Mouse (Mus musculus) liver, embryonic 13.5 days (tissue): ENCODE measurements at regions not wholly inside any gene's neighbourhood (a gene's known extent, or its start where the extent isn't known, plus 50 kb on each side); places are given as distances from the start of the nearest gene placed in this dataset.

Experiments
- ATAC-seq: fragments of 200-750 bp; cut with Nextera tagmentation; 2 replicates; pipeline ENCODE4 v1.8.0; 2017; ENCODE audit warnings: low read depth, mild to moderate bottlenecking, moderate number of reproducible peaks, moderate library complexity
- DNase-seq: peaks from one replicate; pipeline ENCODE4 v3.0.0; 2022
- H3K27ac ChIP-seq: fragments of 300-500 bp; sonication (generic); 2 replicates; pipeline ENCODE4 v1.5.1; 2015; ENCODE audit warnings: moderate library complexity, mild to moderate bottlenecking, inconsistent platforms
- H3K27me3 ChIP-seq: fragments of 300-500 bp; sonication (generic); 2 replicates; pipeline ENCODE4 v1.6.1; 2015; ENCODE audit warnings: mild to moderate bottlenecking, inconsistent platforms
- H3K36me3 ChIP-seq: fragments of 300-500 bp; sonication (generic); 2 replicates; pipeline ENCODE4 v1.6.1; 2015; ENCODE audit warnings: mild to moderate bottlenecking, inconsistent platforms
- H3K4me1 ChIP-seq: fragments of 300-500 bp; sonication (generic); replicated peaks from 2 replicates; pipeline ENCODE4 v1.6.1; 2015; ENCODE audit warnings: inconsistent platforms
- H3K4me2 ChIP-seq: fragments of 300-500 bp; sonication (generic); 2 replicates; pipeline ENCODE4 v1.6.1; 2015; ENCODE audit warnings: inconsistent platforms, mild to moderate bottlenecking, moderate library complexity
- H3K4me3 ChIP-seq: fragments of 300-500 bp; sonication (generic); replicated peaks from 2 replicates; pipeline ENCODE4 v1.5.1; 2015; ENCODE audit warnings: mild to moderate bottlenecking, inconsistent platforms
- H3K9ac ChIP-seq: fragments of 300-500 bp; sonication (generic); 2 replicates; pipeline ENCODE4 v1.6.1; 2015; ENCODE audit warnings: mild to moderate bottlenecking, inconsistent platforms
- H3K9me3 ChIP-seq: fragments of 300-500 bp; sonication (generic); replicated peaks from 2 replicates; pipeline ENCODE4 v1.6.1; 2016; ENCODE audit warnings: inconsistent platforms
- WGBS: fragments of 180-500 bp; shearing (Covaris S2); methylation state at CpG from one replicate; pipeline ENCODE4 v1.1.7; 2015; ENCODE audit not compliant: insufficient replicate concordance; 5-methylcytosine and 5-hydroxymethylcytosine counted together

DNA sequence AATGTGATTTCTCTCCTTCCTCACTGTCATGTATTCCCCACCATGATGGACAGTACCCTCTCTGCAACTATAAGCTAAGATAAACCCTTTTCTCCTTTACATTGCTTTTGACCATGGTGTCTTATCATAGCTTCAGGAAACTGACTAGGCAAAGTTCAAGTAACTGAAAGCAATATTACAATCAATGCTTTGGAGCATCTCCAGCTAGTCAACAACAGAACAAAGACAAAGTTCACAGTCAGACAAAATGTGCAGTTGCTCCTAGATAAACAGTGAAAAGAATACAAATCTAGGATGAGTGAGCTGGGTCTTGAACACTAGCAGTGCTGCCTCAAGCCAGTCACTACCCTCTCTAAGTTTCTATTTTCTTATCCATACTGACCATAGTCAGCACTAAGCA lies 100.2 kb upstream of the Dynlrb2 start:
- no peaks in the 10 kb centered on the region for H3K4me1 ChIP-seq
- no peak for DNase-seq
- no peak overlapping the region for H3K4me2 ChIP-seq
- H3K4me3 ChIP-seq: no peak overlapping the region
- H3K9ac ChIP-seq: no peak overlapping the region
- no peaks in the 10 kb centered on the region for H3K27me3 ChIP-seq
- no peak overlapping the region for H3K27ac ChIP-seq
- H3K36me3 ChIP-seq: no peaks in the 10 kb centered on the region
- ATAC-seq: no peak
- no peaks in the 10 kb centered on the region for H3K9me3 ChIP-seq

DNA sequence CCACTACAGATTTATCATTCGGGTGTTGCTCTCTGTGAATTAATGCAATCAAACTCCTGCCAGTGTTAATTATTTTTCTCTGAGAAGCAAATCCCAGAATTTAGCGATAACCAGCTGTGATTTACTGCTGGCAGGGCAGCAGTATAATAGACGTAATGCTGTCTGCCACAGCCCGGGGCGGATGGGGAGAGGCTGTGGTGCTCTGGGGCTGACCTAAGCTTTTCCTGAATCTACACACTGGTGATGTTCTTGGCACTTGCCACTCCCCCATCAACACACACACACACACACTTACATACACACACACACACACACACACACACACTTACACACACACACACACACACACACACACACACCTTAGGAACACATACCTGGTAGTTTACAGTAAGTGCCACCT lies 101.4 kb upstream of the Dynlrb2 start:
- no peaks in the 10 kb centered on the region for H3K4me1 ChIP-seq
- H3K27ac ChIP-seq: no peak overlapping the region
- H3K27me3 ChIP-seq: no peaks in the 10 kb centered on the region
- ATAC-seq (no peak), DNase-seq (no peak)
- H3K9ac ChIP-seq: no peak overlapping the region
- no peaks in the 10 kb centered on the region for H3K9me3 ChIP-seq
- H3K4me3 ChIP-seq: no peak overlapping the region
- WGBS: 63% methylated on average over 5 of the region's 5 CpGs
- H3K36me3 ChIP-seq: no peaks in the 10 kb centered on the region
- no peak overlapping the region for H3K4me2 ChIP-seq

DNA sequence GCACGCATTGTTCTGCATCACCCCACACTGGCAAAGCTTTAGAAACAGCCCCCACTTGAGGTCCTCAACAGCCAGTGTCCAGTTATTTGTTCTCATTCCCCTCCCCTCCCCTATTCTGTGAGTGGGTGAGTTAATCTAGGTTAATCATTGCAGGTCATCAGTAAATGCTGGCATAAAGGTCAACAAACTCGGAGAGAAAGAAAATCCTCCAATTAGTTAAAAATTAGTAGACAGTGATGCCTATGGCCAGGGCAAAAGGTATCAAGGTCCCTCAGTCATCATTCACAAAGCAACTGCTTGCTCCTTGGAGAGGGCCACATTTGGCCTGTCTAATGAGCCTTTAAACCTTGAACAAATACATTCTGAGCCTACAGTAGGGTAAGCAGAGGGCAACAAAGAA lies 105.3 kb upstream of the Dynlrb2 start:
- H3K27me3 ChIP-seq: no peaks in the 10 kb centered on the region
- no peak overlapping the region for H3K27ac ChIP-seq
- WGBS: 64% methylated on average over 2 of the region's 2 CpGs
- no peak for ATAC-seq
- no peaks in the 10 kb centered on the region for H3K9me3 ChIP-seq
- H3K4me1 ChIP-seq: no peaks in the 10 kb centered on the region
- DNase-seq: no peak
- H3K36me3 ChIP-seq: no peaks in the 10 kb centered on the region
- no peak overlapping the region for H3K4me2 ChIP-seq
- H3K9ac ChIP-seq: no peak overlapping the region
- no peak overlapping the region for H3K4me3 ChIP-seq

DNA sequence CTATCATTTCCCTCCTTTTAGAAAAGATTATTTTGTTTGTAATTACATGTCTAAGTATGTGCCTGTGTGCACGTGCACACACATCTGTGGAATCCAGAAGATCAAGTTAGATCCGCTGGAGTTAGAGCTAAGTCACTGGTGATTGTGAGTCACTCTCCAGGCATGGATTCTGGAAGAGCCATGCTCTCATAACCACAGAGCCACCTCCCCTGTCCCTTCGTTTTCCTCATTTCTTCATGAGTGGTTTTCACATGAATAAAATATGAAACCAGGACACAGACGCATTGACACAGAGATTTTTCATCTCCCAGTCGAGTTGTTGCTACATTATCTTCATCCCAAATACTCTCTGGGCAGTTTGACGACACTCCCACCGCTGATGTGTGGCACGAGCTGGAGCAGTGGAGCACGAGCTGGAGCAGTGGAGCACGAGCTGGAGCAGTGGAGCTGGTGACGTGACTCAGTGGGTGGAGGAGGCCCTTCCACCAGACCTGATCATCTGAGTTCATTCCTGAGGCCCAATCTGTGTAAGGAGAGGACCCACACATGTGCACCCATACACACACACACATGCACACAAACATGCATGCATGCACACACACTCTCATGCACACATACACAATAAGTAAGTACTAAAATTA lies 106.1 kb upstream of the Dynlrb2 start:
- no peak overlapping the region for H3K4me2 ChIP-seq
- no peaks in the 10 kb centered on the region for H3K4me1 ChIP-seq
- no peak overlapping the region for H3K4me3 ChIP-seq
- H3K27ac ChIP-seq: no peak overlapping the region
- H3K9me3 ChIP-seq: no peaks in the 10 kb centered on the region
- H3K36me3 ChIP-seq: no peaks in the 10 kb centered on the region
- 62% methylated on average over 11 of the region's 11 CpGs for WGBS
- no peaks in the 10 kb centered on the region for H3K27me3 ChIP-seq
- ATAC-seq: no peak
- no peak for DNase-seq
- no peak overlapping the region for H3K9ac ChIP-seq

GRCm38 (mm10) chr8:116385193-116385955 lies 119.4 kb upstream of the Dynlrb2 start:
- WGBS: 83% methylated on average over 23 of the region's 23 CpGs
- H3K9ac ChIP-seq: no peak overlapping the region
- no peak overlapping the region for H3K27ac ChIP-seq
- no peaks in the 10 kb centered on the region for H3K36me3 ChIP-seq
- no peak overlapping the region for H3K4me2 ChIP-seq
- H3K27me3 ChIP-seq: no peaks in the 10 kb centered on the region
- H3K4me3 ChIP-seq: no peak overlapping the region
- DNase-seq: no peak
- no peaks in the 10 kb centered on the region for H3K9me3 ChIP-seq
- H3K4me1 ChIP-seq: no peaks in the 10 kb centered on the region
- no peak for ATAC-seq

DNA sequence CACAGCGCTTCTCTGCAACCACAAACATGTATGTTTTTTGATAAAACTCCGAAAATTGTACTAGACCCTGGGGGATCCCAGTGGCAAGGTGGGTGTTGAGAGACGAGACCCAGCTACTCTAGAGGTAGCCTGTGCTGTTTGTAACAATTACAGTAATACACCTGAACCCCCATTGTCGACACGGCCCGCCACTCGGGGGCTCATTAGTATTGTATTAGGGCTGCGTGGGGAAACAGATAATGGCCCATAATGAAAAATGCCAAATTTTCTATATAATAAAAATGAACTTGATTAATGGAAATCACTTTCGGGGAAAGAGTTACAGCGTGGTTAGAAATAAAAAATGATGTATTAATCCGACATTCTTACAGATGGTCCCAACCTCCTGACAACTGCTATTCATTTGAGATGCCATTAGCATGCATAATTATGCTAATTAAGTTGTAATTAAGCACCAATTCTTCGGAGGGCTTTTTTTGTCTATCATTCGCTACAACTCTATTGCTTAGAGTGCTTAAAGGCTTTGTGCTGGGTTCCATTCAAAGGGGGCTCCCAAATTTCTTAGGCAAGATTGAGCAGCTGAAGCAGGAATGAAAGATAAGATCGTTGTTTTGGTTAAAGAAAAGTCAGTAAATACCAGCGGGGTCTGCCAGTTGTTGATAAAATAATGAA lies 120.2 kb upstream of the Dynlrb2 start:
- Histone ChIP-seq H3K36me3 (no peaks in the 10 kb centered on the region), H3K27ac (no peak overlapping the region), H3K27me3 (no peaks in the 10 kb centered on the region), H3K4me3 (no peak overlapping the region), H3K4me2 (no peak overlapping the region), H3K9ac (no peak overlapping the region), H3K4me1 (no peaks in the 10 kb centered on the region), H3K9me3 (no peaks in the 10 kb centered on the region)
- 67% methylated on average over 15 of the region's 15 CpGs for WGBS
- ATAC-seq (no peak), DNase-seq (no peak)

DNA sequence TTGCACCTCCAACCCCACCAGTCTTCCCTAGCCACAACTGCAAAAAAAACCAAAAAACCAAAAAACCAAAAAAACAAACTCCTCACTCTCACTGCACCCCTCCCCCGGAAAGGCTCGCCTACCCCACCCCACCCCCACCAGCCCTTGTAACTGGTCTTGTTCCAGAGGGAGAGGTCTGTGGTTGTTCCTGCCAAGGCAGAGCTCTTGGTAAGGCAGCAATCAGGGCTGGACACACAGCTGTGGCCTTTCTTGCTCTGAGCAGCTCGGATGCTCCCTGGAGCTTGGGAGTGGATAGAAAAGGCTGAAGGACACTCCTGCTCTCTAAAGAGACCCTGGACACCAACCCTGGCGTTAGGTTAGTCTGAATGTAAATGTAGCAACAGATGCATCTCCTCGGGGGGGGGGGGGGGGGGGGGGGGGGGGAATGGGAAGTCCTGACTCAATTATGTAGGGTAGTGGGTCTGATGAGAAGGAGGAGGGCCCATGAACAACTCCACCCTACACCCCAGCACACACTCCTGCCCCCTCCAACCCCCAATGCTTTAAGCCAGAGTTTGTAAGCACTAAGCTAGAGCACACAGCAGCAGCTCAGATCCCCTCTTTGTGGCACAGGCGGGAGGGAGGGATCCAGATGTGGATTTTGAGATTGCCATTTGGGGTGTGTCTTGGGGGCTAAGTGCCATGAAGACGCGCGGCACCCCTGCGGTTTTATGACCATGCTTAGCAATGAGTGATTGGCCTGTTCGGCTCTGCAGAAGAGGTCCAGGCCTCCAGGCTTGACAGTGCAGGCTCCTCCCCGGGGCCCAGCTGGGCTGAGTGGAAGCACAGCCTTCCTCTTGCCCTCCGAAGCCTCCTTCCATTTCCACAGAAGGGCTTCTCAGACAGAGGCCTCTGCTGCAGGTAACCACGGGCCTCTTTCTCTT lies 121.0 kb upstream of the Dynlrb2 start:
- Histone ChIP-seq H3K9me3 (no peaks in the 10 kb centered on the region), H3K4me2 (no peak overlapping the region), H3K36me3 (no peaks in the 10 kb centered on the region), H3K9ac (no peak overlapping the region), H3K4me3 (no peak overlapping the region), H3K4me1 (no peaks in the 10 kb centered on the region), H3K27ac (no peak overlapping the region), H3K27me3 (no peaks in the 10 kb centered on the region)
- ATAC-seq (no peak), DNase-seq (no peak)
- 32% methylated on average over 12 of the region's 14 CpGs for WGBS

GRCm38 (mm10) chr8:116383036-116383435 lies 121.7 kb upstream of the Dynlrb2 start:
- no peak for ATAC-seq
- no peak for DNase-seq
- H3K36me3 ChIP-seq: no peaks in the 10 kb centered on the region
- H3K4me2 ChIP-seq: no peak overlapping the region
- H3K27me3 ChIP-seq: no peaks in the 10 kb centered on the region
- no peak overlapping the region for H3K4me3 ChIP-seq
- no peaks in the 10 kb centered on the region for H3K9me3 ChIP-seq
- no peaks in the 10 kb centered on the region for H3K4me1 ChIP-seq
- H3K27ac ChIP-seq: no peak overlapping the region
- no peak overlapping the region for H3K9ac ChIP-seq
- 58% methylated on average over 8 of the region's 8 CpGs for WGBS

DNA sequence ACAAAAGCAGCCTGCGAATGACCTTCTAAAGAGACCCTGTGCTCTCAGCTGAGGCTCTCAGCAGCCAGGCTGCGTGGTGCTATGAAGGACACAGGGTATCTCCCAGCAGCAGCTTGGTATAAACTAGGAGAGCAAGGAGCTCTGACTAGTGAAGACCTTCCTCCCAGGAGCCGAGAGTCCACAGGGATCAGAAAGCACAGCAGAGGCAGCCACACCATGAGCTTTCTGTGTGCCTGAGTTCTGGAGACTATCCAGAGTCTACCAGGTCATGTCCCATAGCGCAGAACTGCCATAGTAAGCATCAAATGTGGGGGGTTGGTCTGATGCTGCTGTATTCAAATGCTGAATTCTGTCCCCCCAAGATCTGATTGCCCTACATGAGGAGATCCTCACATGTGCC lies 124.2 kb upstream of the Dynlrb2 start:
- no peak for DNase-seq
- no peaks in the 10 kb centered on the region for H3K27me3 ChIP-seq
- H3K36me3 ChIP-seq: no peaks in the 10 kb centered on the region
- H3K9ac ChIP-seq: no peak overlapping the region
- no peak overlapping the region for H3K27ac ChIP-seq
- H3K4me2 ChIP-seq: no peak overlapping the region
- WGBS: 67% methylated on average over 4 of the region's 4 CpGs
- H3K9me3 ChIP-seq: no peaks in the 10 kb centered on the region
- H3K4me3 ChIP-seq: no peak overlapping the region
- ATAC-seq: no peak
- no peaks in the 10 kb centered on the region for H3K4me1 ChIP-seq

GRCm38 (mm10) chr8:116379851-116380250 lies 124.9 kb upstream of the Dynlrb2 start:
- Histone ChIP-seq H3K36me3 (no peaks in the 10 kb centered on the region), H3K4me1 (no peaks in the 10 kb centered on the region), H3K4me2 (no peak overlapping the region), H3K27me3 (no peaks in the 10 kb centered on the region), H3K27ac (no peak overlapping the region), H3K9ac (no peak overlapping the region), H3K9me3 (no peaks in the 10 kb centered on the region), H3K4me3 (no peak overlapping the region)
- 51% methylated on average over 3 of the region's 3 CpGs for whole genome bisulfite sequencing
- no peak for DNase-seq
- no peak for ATAC-seq

DNA sequence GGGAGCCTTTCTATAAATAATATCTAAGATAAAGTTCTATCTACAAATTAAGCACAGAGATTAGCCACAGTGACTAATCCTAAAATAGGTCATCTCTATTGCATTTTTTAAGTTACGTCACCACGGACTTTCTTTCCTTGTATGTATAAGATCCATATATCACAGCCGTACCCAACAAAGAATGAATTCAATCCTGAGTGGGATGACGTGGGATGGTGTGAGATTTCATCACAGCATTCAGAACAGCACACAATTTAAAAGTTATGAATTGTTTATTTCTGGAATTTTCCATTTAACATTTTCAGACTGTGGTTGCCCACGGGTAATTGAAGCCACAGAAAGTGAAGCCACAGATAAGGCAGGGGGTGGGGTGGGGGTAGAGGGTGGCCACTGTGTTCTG lies 129.0 kb upstream of the Dynlrb2 start:
- H3K4me3 ChIP-seq: no peak overlapping the region
- ATAC-seq (no peak), DNase-seq (no peak)
- no peaks in the 10 kb centered on the region for H3K9me3 ChIP-seq
- H3K36me3 ChIP-seq: no peaks in the 10 kb centered on the region
- H3K27ac ChIP-seq: no peak overlapping the region
- H3K4me2 ChIP-seq: no peak overlapping the region
- H3K4me1 ChIP-seq: no peaks in the 10 kb centered on the region
- no peaks in the 10 kb centered on the region for H3K27me3 ChIP-seq
- no peak overlapping the region for H3K9ac ChIP-seq
- 63% methylated on average over 5 of the region's 5 CpGs for WGBS
